Mouse (Mus musculus): ENCODE measurements around the gene Map3k9.

DNA sequence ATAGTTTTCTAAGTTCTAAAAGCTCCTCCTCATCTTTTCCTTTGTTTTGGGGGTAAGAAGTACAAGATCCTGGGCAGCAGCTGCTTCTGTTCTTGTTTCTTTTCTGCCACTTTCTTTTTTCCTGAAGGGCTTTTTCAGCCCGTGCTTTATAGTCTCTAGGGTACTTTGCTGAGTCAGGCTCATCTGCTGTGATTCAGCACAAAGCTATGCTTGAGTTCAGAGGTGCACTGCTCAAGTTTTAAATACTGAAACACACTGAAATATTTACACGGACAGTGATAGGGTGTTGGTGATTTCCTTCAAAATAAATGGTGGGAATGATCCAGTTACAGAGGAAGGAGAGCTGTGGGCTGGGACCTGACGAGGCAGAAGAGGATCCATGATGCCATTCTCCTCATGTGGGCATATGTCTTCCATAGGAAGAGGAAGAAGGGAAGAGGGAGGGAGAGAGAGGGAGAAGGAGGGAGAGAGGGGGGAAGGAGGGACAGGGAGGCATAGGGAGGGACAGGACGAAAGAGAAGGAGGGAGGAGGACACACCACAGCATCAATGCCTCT, 32.9 kb downstream of the Map3k9 start:
- no peak for TF ChIP-seq CTCF (IDR thresholded peaks at IDR 0.05; ENCODE audit: extremely low read depth, insufficient read length, insufficient replicate concordance, low read depth, low read length)
- no peak for TF ChIP-seq POLR2A (IDR thresholded peaks at IDR 0.05; ENCODE audit: low read depth, low read length)
